In the genomic region with DNA sequence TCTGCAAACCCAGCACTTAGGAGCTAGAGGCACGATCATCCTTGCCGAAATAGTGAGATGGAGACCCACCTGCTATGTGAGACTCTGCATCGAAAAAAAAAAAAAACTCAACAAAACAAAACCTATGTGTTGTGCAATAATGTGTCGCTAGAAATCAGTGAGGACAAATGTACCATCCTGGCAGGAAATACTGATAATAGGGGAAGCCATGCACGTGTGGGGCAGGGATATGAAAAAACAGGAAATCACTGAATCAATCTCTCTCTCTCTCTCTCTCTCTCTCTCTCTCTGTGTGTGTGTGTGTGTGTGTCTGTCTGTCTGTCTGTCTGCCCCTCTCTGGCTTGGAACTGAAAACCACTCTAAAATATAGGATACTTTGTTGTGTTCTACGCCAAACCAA, we compare ENCODE assay signal across 25 mouse cellular contexts.
DNase-seq lines count a peak whose midpoint lies in the region; ATAC-seq and TF ChIP-seq lines count a peak whose summit lies in the region.
"Had no signal": no experiment of that assay in that cellular context is flagged by ENCODE, and none has a peak within 500 bp of the region (broad histone marks: within the 10 kb centered on the region; RNA-seq: fewer than 3 reads in every experiment).

No protein-coding gene starts in this region.

- no peak for TF ChIP-seq POLR2A in MEL (IDR thresholded peaks at IDR 0.05; ENCODE audit: control insufficient read depth in 1 of 2, insufficient read depth in 1 of 2, low read depth in 1 of 2, low read length in 2 of 2, poor library complexity in 1 of 2)

- no peak overlapping the region for H3K27ac ChIP-seq in MEL (ENCODE audit: control insufficient read depth, low read depth, low read length)
- no peak overlapping the region for H3K27ac ChIP-seq in hindbrain, embryonic 12.5 days
- H3K27ac ChIP-seq: embryonic facial prominence, embryonic 13.5 days; forebrain, embryonic 13.5 days; heart, embryonic 15.5 days; hindbrain, embryonic 10.5 days; hindbrain, embryonic 15.5 days had no signal

- peaks cover 5 to 15% of the 10 kb centered on the region in 2 experiments for H3K4me1 ChIP-seq in MEL (ENCODE audit: control insufficient read depth in 1 of 2, insufficient read depth in 2 of 2, low read length in 2 of 2)
- peaks cover 6% of the 10 kb centered on the region; the same call in 1 of the 2 replicates for H3K4me1 ChIP-seq in hindbrain, embryonic 12.5 days

- intact Hi-C loops in heart, postnatal 10 days (cut with DNase I): no loop called here

- TF ChIP-seq CTCF in MEL (IDR thresholded peaks at IDR 0.05 in 2 of 3, conservative IDR thresholded peaks at IDR 0.05 in 1 of 3; ENCODE audit: control insufficient read depth in 1 of 3, insufficient read depth in 1 of 3, low read depth in 2 of 3, low read length in 3 of 3, poor library complexity in 1 of 3, severe bottlenecking in 1 of 3): no peak

- WGBS in hindbrain, embryonic 12.5 days: 87% methylated on average over 6 of the region's 6 CpGs

- H3K4me2 ChIP-seq in hindbrain, embryonic 12.5 days (replicated peaks): no peak overlapping the region
- H3K4me2 ChIP-seq: embryonic facial prominence, embryonic 13.5 days; forebrain, embryonic 13.5 days; heart, embryonic 11.5 days; heart, embryonic 15.5 days; hindbrain, embryonic 15.5 days had no signal

- H3K79me2 ChIP-seq in MEL (ENCODE audit: control insufficient read depth, insufficient read depth, low read length, poor library complexity): no peaks in the 10 kb centered on the region; the same call in 1 of the 2 replicates

- DNase-seq in heart, adult 11 months: peak; percentile 74
- DNase-seq in heart, postnatal 10 days: no peak
- DNase-seq in 416B (ENCODE audit: low read depth) (peak; percentile 78), MEL (ENCODE audit: low read depth, low spot score) (peak; percentile 27)
- no peak for DNase-seq in lung, postnatal 4 days
- no peak for DNase-seq in embryo, embryonic 9.5 days (ENCODE audit: extremely low spot score)
- DNase-seq: adrenal gland, postnatal 14 days; cerebellum, adult 2 months; cerebellum, postnatal 10 days; gastrocnemius, postnatal 10 days; kidney, adult 8-10 months had no signal

- H3K9me3 ChIP-seq in MEL (replicated peaks; ENCODE audit: insufficient read depth, low read length): no peaks in the 10 kb centered on the region
- no peaks in the 10 kb centered on the region for H3K9me3 ChIP-seq in hindbrain, embryonic 12.5 days (replicated peaks)
- H3K9me3 ChIP-seq: embryonic facial prominence, embryonic 13.5 days; forebrain, embryonic 13.5 days; G1E; heart, embryonic 15.5 days; hindbrain, embryonic 10.5 days; hindbrain, embryonic 15.5 days had no signal

- no peak for TF ChIP-seq RAD21 in MEL (IDR thresholded peaks at IDR 0.05; ENCODE audit: low read depth, low read length)

- no peak overlapping the region for H3K4me3 ChIP-seq in MEL (ENCODE audit: control insufficient read depth in 1 of 2, insufficient read depth in 1 of 2, low read depth in 2 of 2, low read length in 2 of 2)
- no peak overlapping the region for H3K4me3 ChIP-seq in hindbrain, embryonic 12.5 days
- H3K4me3 ChIP-seq: embryonic facial prominence, embryonic 13.5 days; forebrain, embryonic 13.5 days; heart, embryonic 15.5 days; hindbrain, embryonic 10.5 days; hindbrain, embryonic 15.5 days had no signal

- no peak overlapping the region for H3K9ac ChIP-seq in MEL (ENCODE audit: control insufficient read depth, low read depth, low read length, poor library complexity, severe bottlenecking)
- H3K9ac ChIP-seq in hindbrain, embryonic 12.5 days: no peak overlapping the region
- H3K9ac ChIP-seq: embryonic facial prominence, embryonic 13.5 days; forebrain, embryonic 13.5 days; heart, embryonic 15.5 days; hindbrain, embryonic 15.5 days had no signal

- ATAC-seq in granulocyte monocyte progenitor cell, adult 5-6 weeks (replicated peaks; ENCODE audit: poor library complexity, severe bottlenecking): peak; percentile 51
- no peak for ATAC-seq in hindbrain, embryonic 12.5 days (ENCODE audit: low FRiP score)
- ATAC-seq: activated CD4-positive, CD25-positive, alpha-beta regulatory T cell, adult 4 months; CD4-positive, CD25-positive, alpha-beta regulatory T cell, adult 4 months; forebrain, embryonic 13.5 days; inflammation-experienced regulatory T-cells, adult 6 months; intestine, postnatal 0 days; Patski had no signal

- H3K27me3 ChIP-seq in MEL (ENCODE audit: control insufficient read depth in 1 of 2, insufficient read depth in 2 of 2, low read length in 2 of 2): no peaks in the 10 kb centered on the region
- no peaks in the 10 kb centered on the region for H3K27me3 ChIP-seq in hindbrain, embryonic 12.5 days
- H3K27me3 ChIP-seq: embryonic facial prominence, embryonic 13.5 days; forebrain, embryonic 13.5 days; heart, embryonic 15.5 days; hindbrain, embryonic 15.5 days; Patski had no signal

- peak; percentile 35 to 38; a peak in 2 of 4 replicates for TF ChIP-seq EP300 in MEL (IDR thresholded peaks at IDR 0.05; ENCODE audit: low read depth in 1 of 2, low read length in 2 of 2)

- peaks cover 0 to 22% of the 10 kb centered on the region in 2 experiments; a peak in 2 of 4 replicates for H3K36me3 ChIP-seq in MEL (ENCODE audit: control insufficient read depth in 1 of 2, insufficient read depth in 2 of 2, low read length in 2 of 2)
- H3K36me3 ChIP-seq in hindbrain, embryonic 12.5 days: no peaks in the 10 kb centered on the region
- H3K36me3 ChIP-seq: embryonic facial prominence, embryonic 13.5 days; heart, embryonic 15.5 days; hindbrain, embryonic 10.5 days; hindbrain, embryonic 15.5 days had no signal

TF ChIP-seq in MEL, 35 proteins besides CTCF, POLR2A, EP300 and RAD21:
- TF ChIP-seq UBTF (IDR thresholded peaks at IDR 0.05; ENCODE audit: borderline replicate concordance, insufficient read depth, low read depth, low read length): no peak
- no peak for TF ChIP-seq E2F4 (IDR thresholded peaks at IDR 0.05; ENCODE audit: borderline replicate concordance, low read depth, low read length)
- no peak for TF ChIP-seq ETS1 (IDR thresholded peaks at IDR 0.05; ENCODE audit: low read depth, low read length)
- no peak for TF ChIP-seq KAT2A (conservative IDR thresholded peaks at IDR 0.05; ENCODE audit: low read depth, low read length)
- 0 out of 2 replicates have a peak, but pooled peaks have one; percentile 38 for TF ChIP-seq MYC (IDR thresholded peaks at IDR 0.05; ENCODE audit: low read depth, low read length)
- TF ChIP-seq GABPA (IDR thresholded peaks at IDR 0.05; ENCODE audit: low read depth, low read length): no peak
- TF ChIP-seq MXI1 (IDR thresholded peaks at IDR 0.05; ENCODE audit: low read depth, low read length): no peak
- TF ChIP-seq NELFE (IDR thresholded peaks at IDR 0.05; ENCODE audit: low read depth, low read length): no peak
- no peak for TF ChIP-seq CHD1 (IDR thresholded peaks at IDR 0.05; ENCODE audit: low read depth, low read length)
- TF ChIP-seq ZC3H11A (IDR thresholded peaks at IDR 0.05; ENCODE audit: low read depth, low read length): no peak
- no peak for TF ChIP-seq NRF1 (IDR thresholded peaks at IDR 0.05; ENCODE audit: insufficient read depth, low read depth, low read length, poor library complexity, severe bottlenecking)
- 0 out of 2 replicates have a peak, but pooled peaks have one; percentile 13 for TF ChIP-seq ZNF384 (IDR thresholded peaks at IDR 0.05; ENCODE audit: low read depth, low read length)
- TF ChIP-seq POLR2AphosphoS5 (IDR thresholded peaks at IDR 0.05; ENCODE audit: borderline replicate concordance, low read depth, low read length): no peak
- TF ChIP-seq HCFC1 (IDR thresholded peaks at IDR 0.05; ENCODE audit: low read depth, low read length): no peak
- no peak for TF ChIP-seq SMC3 (IDR thresholded peaks at IDR 0.05; ENCODE audit: low read depth, low read length)
- TF ChIP-seq TCF12 (IDR thresholded peaks at IDR 0.05; ENCODE audit: low read depth, low read length): peak; percentile 35; the same call in 1 of the 2 replicates
- no peak for TF ChIP-seq ELF1 (IDR thresholded peaks at IDR 0.05; ENCODE audit: low read depth, low read length)
- no peak for TF ChIP-seq JUND (IDR thresholded peaks at IDR 0.05; ENCODE audit: low read depth, low read length)
- TF ChIP-seq BHLHE40 (IDR thresholded peaks at IDR 0.05; ENCODE audit: borderline replicate concordance, low read depth, low read length): peak; percentile 96
- no peak for TF ChIP-seq CHD2 (IDR thresholded peaks at IDR 0.05; ENCODE audit: low read length)
- peak; percentile 97 for TF ChIP-seq RCOR1 (IDR thresholded peaks at IDR 0.05; ENCODE audit: low read depth, low read length)
- no peak for TF ChIP-seq MAZ (IDR thresholded peaks at IDR 0.05; ENCODE audit: low read depth, low read length)
- no peak for TF ChIP-seq MAX (IDR thresholded peaks at IDR 0.05; ENCODE audit: low read length)
- no peak for TF ChIP-seq MAFK (IDR thresholded peaks at IDR 0.05; ENCODE audit: borderline replicate concordance, low read depth, low read length)
- no peak for TF ChIP-seq POLR2AphosphoS2 (IDR thresholded peaks at IDR 0.05; ENCODE audit: low read length)
- no peak for TF ChIP-seq SIN3A (IDR thresholded peaks at IDR 0.05; ENCODE audit: low read length)
- TF ChIP-seq USF1 (IDR thresholded peaks at IDR 0.05; ENCODE audit: low read depth, low read length): no peak
- TF ChIP-seq MYB (IDR thresholded peaks at IDR 0.05; ENCODE audit: low read depth, low read length): no peak
- TF ChIP-seq MEF2A (IDR thresholded peaks at IDR 0.05; ENCODE audit: extremely low read depth, insufficient replicate concordance, low read depth, low read length, poor library complexity, severe bottlenecking): no peak
- no peak for TF ChIP-seq ZKSCAN1 (IDR thresholded peaks at IDR 0.05; ENCODE audit: low read depth, low read length)
- TF ChIP-seq ZMIZ1 (IDR thresholded peaks at IDR 0.05; ENCODE audit: low read depth, low read length): no peak
- no peak for TF ChIP-seq USF2 (IDR thresholded peaks at IDR 0.05; ENCODE audit: borderline replicate concordance in 1 of 2, insufficient read depth in 1 of 2, low read depth in 1 of 2, low read length in 2 of 2)
- peak; percentile 40 for TF ChIP-seq TAL1 (IDR thresholded peaks at IDR 0.05; ENCODE audit: low read length)
- peak; percentile 43; the same call in 1 of the 2 replicates for TF ChIP-seq GATA1 (IDR thresholded peaks at IDR 0.05; ENCODE audit: low read depth, low read length)
- TF ChIP-seq TBP (IDR thresholded peaks at IDR 0.05; ENCODE audit: low read depth, low read length): no peak

Comparison
In these comparisons a context has a peak if more than half of its experiments do, and no peak if none do; other contexts are left out.
1. DNase-seq: peak in heart, adult 11 months (single experiment), 416B (single experiment) and MEL (single experiment); none in heart, postnatal 10 days (0 of 2), lung, postnatal 4 days (0 of 2) and embryo, embryonic 9.5 days (single experiment).